Mouse (Mus musculus): ENCODE results near the gene Dhrs7b.

GRCm38 (mm10) chr11:60866021-60866420, 35.6 kb downstream of the Dhrs7b start:
- TF ChIP-seq EP300 (IDR thresholded peaks at IDR 0.05; ENCODE audit: low read depth) (no peak), CTCF (IDR thresholded peaks at IDR 0.05; ENCODE audit: low read depth) (no peak)
